Mouse (Mus musculus) liver, embryonic 14.5 days (tissue): Measurements from ENCODE around the gene Nmnat2.

Experiments used
- CTCF ChIP-seq: IDR thresholded peaks from 2 replicates; pipeline ENCODE4 v1.5.1; 2016; ENCODE audit warnings: antibody characterized with exemption, low read depth, control low read depth
- EP300 ChIP-seq: IDR thresholded peaks from 2 replicates; pipeline ENCODE4 v1.6.1; 2016; ENCODE audit warnings: antibody characterized with exemption, low read depth

GRCm38 (mm10) chr1:153153619-153154137 is 198.9 kb downstream of the Nmnat2 start:
- TF ChIP-seq CTCF = no peak
- no peak for TF ChIP-seq EP300
